Mouse (Mus musculus) intestine, embryonic 15.5 days (tissue): ENCODE data around the gene Cyp2a22. TPM values are rescaled to one million over a fixed set of nuclear protein-coding genes. Genes with fewer than 3 reads are reported as not detected.
"Not testable (repeated sequence)": the region's sequence is repeated elsewhere in the genome, so short reads cannot be mapped to it uniquely, and the experiment has no call there.

Experiments
- ATAC-seq: fragments of 200-750 bp; cut with Nextera tagmentation; 2 replicates; pipeline ENCODE4 v1.8.0; 2017; ENCODE audit warnings: moderate TSS enrichment, moderate library complexity
- H3K27ac ChIP-seq: fragments of 300-500 bp; sonication (generic); 2 replicates; pipeline ENCODE4 v1.5.1; 2015; ENCODE audit warnings: mild to moderate bottlenecking, inconsistent platforms
- H3K27me3 ChIP-seq: fragments of 300-500 bp; sonication (generic); replicated peaks from 2 replicates; pipeline ENCODE4 v1.6.1; 2015; ENCODE audit warnings: inconsistent platforms
- H3K36me3 ChIP-seq: fragments of 300-500 bp; sonication (generic); 2 replicates; pipeline ENCODE4 v1.6.1; 2015; ENCODE audit warnings: inconsistent platforms
- H3K4me1 ChIP-seq: fragments of 300-500 bp; sonication (generic); replicated peaks from 2 replicates; pipeline ENCODE4 v1.6.1; 2015; ENCODE audit warnings: inconsistent platforms
- H3K4me2 ChIP-seq: fragments of 300-500 bp; sonication (generic); replicated peaks from 2 replicates; pipeline ENCODE4 v1.6.1; 2015; ENCODE audit warnings: mild to moderate bottlenecking, inconsistent platforms
- H3K4me3 ChIP-seq: fragments of 300-500 bp; sonication (generic); replicated peaks from 2 replicates; pipeline ENCODE4 v1.5.1; 2015; ENCODE audit warnings: inconsistent platforms
- H3K9ac ChIP-seq: fragments of 300-500 bp; sonication (generic); 2 replicates; pipeline ENCODE4 v1.6.1; 2015; ENCODE audit warnings: inconsistent platforms
- H3K9me3 ChIP-seq: fragments of 300-500 bp; sonication (generic); 2 replicates; pipeline ENCODE4 v1.6.1; 2016; ENCODE audit warnings: inconsistent platforms
- WGBS: fragments of 180-500 bp; shearing (Covaris S2); methylation state at CpG from one replicate; pipeline ENCODE4 v1.1.7; 2015; 5-methylcytosine and 5-hydroxymethylcytosine counted together
- polyA plus RNA-seq: library from polyadenylated mRNA; unstranded; fragments of >200 nt; fragmentation: Nextera tagmentation; extraction: Ambion mirVana; gene quantifications from 2 replicates; pipeline ENCODE4 v1.2.1, GENCODE M21; 2015

Gene Cyp2a22
- not detected in 2 replicates for polyA plus RNA-seq

GRCm38 (mm10) chr7:26939262-26939661 is at the start of gene Cyp2a22:
Gene Cyp2a22 (minus strand): TSS chr7:26939384.
- WGBS: 76% methylated on average over 4 of the region's 4 CpGs
- no peak within 1 kb of the TSS for H3K27ac ChIP-seq
- no peak within 1 kb of the TSS for H3K4me2 ChIP-seq
- no peak within 1 kb of the TSS for H3K4me3 ChIP-seq
- no peaks in the 10 kb centered on the region for H3K36me3 ChIP-seq
- no peaks in the 10 kb centered on the region for H3K27me3 ChIP-seq
- H3K4me1 ChIP-seq: no peaks in the 10 kb centered on the region
- ATAC-seq: no peak
- H3K9me3 ChIP-seq: no peaks in the 10 kb centered on the region
- H3K9ac ChIP-seq: no peak within 1 kb of the TSS

DNA sequence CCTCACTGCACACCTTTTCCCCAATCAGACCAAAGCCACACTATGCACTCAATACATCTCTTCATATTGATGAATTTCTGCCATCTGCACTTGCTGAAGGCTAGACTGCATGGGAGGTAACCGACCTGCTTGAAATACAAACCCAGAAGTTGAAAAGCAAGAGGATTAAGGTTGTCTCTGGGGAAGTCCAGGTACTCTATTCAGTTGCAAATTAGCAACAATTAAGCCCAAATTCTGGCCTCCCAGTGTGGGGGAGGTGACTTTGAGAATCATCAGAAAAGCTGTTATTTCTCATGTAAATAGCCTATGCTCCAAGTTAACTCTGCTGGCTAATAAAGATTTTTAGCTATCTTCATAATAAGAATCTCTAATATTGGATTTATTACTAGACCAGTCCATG is 44.0 kb upstream of the Cyp2a22 start:
- H3K27me3 ChIP-seq, H3K9me3 ChIP-seq, H3K27ac ChIP-seq, ATAC-seq, H3K4me1 ChIP-seq, H3K36me3 ChIP-seq, H3K4me3 ChIP-seq, H3K4me2 ChIP-seq, H3K9ac ChIP-seq: not testable (repeated sequence)
- 35% methylated on average over 1 of the region's 1 CpGs for WGBS

DNA sequence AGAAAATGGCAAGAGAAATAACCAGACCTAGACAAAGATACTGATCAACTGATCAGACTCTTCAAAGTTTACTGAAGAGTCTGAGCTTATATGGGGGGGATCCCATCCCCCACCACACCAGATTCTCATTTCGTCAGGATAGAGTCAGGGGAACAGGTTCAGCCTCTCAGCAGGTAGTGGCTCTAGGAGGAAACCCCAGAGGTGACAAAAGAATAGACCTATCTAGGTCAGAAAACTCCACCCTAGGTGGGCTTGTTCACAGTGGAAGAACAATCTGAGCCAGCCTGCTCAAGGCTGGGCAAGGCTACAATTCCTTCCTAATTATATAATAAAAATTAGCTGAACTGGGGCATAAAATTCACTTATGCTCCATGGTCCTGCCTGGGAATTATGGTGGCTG is 43.4 kb upstream of the Cyp2a22 start:
- no peak overlapping the region for H3K4me2 ChIP-seq
- no peaks in the 10 kb centered on the region for H3K4me1 ChIP-seq
- no peak overlapping the region for H3K4me3 ChIP-seq
- no peak overlapping the region for H3K27ac ChIP-seq
- 30% methylated on average over 1 of the region's 1 CpGs for WGBS
- H3K27me3 ChIP-seq: no peaks in the 10 kb centered on the region
- no peaks in the 10 kb centered on the region for H3K9me3 ChIP-seq
- no peaks in the 10 kb centered on the region for H3K36me3 ChIP-seq
- no peak overlapping the region for H3K9ac ChIP-seq
- no peak for ATAC-seq

- not testable (repeated sequence) for ATAC-seq, H3K4me3 ChIP-seq, H3K4me1 ChIP-seq, H3K9me3 ChIP-seq, H3K27me3 ChIP-seq, H3K36me3 ChIP-seq, H3K4me2 ChIP-seq, H3K27ac ChIP-seq, H3K9ac ChIP-seq
- 77% methylated on average over 1 of the region's 1 CpGs for WGBS
Observed at GRCm38 (mm10) chr7:26981937-26982336, 42.8 kb upstream of the Cyp2a22 start.

DNA sequence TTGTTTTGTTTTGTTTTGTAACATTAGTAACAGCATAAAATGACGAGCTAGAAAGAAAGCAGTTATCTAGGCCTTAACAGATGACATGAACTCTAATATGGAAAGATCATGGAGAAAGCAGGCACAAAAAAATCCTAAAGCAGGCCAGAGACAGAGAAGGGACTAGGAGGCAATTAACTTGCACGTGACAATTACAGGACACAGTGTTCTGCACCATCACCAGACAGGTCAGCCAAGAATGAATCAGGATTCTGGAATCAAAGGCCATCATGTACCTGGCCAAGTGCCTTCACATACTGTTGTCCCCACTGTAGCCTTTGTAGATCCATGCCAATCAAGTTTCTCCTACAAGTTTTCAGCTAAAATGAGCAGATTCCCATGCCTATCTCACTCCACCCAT is 42.3 kb upstream of the Cyp2a22 start:
- H3K27ac ChIP-seq, ATAC-seq, H3K36me3 ChIP-seq, H3K9me3 ChIP-seq, H3K4me2 ChIP-seq, H3K27me3 ChIP-seq, H3K9ac ChIP-seq, H3K4me3 ChIP-seq, H3K4me1 ChIP-seq: not testable (repeated sequence)
- WGBS: 72% methylated on average over 2 of the region's 2 CpGs

DNA sequence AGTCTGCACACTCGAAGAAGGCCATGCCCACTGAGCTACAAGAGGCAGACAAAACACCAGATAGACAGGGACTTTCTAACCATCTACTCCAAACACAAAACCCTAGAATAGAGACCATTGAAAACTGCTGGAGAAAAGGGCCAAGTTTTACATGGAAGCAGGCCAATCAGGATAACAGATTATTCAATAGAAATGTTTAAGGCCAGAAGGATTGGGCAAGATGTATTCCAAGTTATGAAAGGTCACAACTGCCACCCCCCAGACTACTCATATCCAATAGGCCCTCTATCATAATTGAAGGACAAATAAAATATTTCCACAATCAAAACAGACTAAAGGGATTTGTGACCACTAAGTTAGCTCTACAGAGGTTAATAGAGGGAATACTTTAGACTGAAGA is 23.2 kb upstream of the Cyp2a22 start:
- not testable (repeated sequence) for H3K27me3 ChIP-seq, H3K27ac ChIP-seq, H3K4me2 ChIP-seq, H3K4me1 ChIP-seq, H3K9me3 ChIP-seq, H3K36me3 ChIP-seq, H3K9ac ChIP-seq, H3K4me3 ChIP-seq, ATAC-seq
- WGBS: 67% methylated on average over 1 of the region's 1 CpGs

DNA sequence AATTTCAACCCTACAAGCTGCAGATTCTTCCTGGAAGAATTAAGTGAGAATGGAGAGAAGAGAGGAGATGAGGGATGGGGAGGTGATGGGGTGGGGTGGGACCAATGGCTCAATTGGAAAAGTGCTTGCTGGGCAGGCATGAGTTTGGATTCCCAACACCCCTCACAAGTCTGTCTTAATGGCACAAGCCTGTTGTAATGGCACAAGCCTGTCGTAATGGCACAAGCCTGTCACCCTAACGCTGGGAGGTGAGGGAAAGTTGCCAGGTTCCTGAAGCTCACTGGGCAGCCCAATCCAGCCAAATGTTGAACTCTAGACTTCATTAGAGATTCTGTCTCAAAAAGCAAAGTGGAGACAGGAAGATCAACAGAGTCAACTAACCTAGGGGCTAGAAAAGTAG is 14.1 kb upstream of the Cyp2a22 start:
- 87% methylated on average over 2 of the region's 2 CpGs for WGBS

DNA sequence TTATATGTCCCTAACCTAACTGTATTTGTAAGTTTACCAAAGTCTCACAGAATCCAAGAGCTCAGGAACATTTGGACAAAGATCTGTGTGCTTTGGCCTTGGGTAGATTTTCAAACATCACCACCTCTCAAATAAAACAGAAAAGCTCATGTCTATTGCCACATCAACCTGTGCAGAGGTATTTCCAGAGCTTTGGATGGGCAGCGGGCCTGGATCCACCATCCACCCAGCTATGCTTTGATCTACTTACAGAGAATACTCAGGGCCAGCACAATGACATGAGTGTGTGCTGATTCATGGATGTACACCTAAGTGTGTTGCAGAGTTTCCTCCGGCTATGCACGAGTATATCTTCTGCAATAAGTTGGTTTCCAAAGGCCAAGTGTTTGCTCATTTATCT is 13.5 kb upstream of the Cyp2a22 start:
- not testable (repeated sequence) for ATAC-seq, H3K27ac ChIP-seq, H3K36me3 ChIP-seq, H3K9ac ChIP-seq, H3K27me3 ChIP-seq, H3K4me3 ChIP-seq, H3K4me2 ChIP-seq, H3K9me3 ChIP-seq, H3K4me1 ChIP-seq
- WGBS: 81% methylated on average over 3 of the region's 3 CpGs

More for the DNA sequence above, 14.1 kb upstream of the Cyp2a22 start:
- H3K36me3 ChIP-seq, H3K27me3 ChIP-seq, H3K4me2 ChIP-seq, H3K4me1 ChIP-seq, ATAC-seq, H3K4me3 ChIP-seq, H3K9ac ChIP-seq, H3K9me3 ChIP-seq, H3K27ac ChIP-seq: not testable (repeated sequence)

- 47% methylated on average over 2 of the region's 2 CpGs for WGBS
- H3K27ac ChIP-seq, H3K4me1 ChIP-seq, H3K4me2 ChIP-seq, H3K9me3 ChIP-seq, H3K27me3 ChIP-seq, ATAC-seq, H3K9ac ChIP-seq, H3K4me3 ChIP-seq, H3K36me3 ChIP-seq: not testable (repeated sequence)
Observed at GRCm38 (mm10) chr7:26941320-26941925, 2.2 kb upstream of the Cyp2a22 start.

- not testable (repeated sequence) for H3K4me3 ChIP-seq, H3K9ac ChIP-seq, H3K4me2 ChIP-seq, H3K27me3 ChIP-seq, H3K36me3 ChIP-seq, H3K27ac ChIP-seq, H3K4me1 ChIP-seq, H3K9me3 ChIP-seq, ATAC-seq
- 67% methylated on average over 2 of the region's 2 CpGs for WGBS
Observed at GRCm38 (mm10) chr7:26917114-26917513, 22.1 kb downstream of the Cyp2a22 start.

Other genes starting within 250 kb of the Cyp2a22 start
- not detected in 2 replicates for gene Cyp2b19, start 182.2 kb downstream of the Cyp2a22 start, polyA plus RNA-seq
- not detected in 2 replicates for gene Cyp2g1, start 130.5 kb downstream of the Cyp2a22 start, polyA plus RNA-seq
- not detected in 2 replicates for gene Cyp2a5, start 104.1 kb downstream of the Cyp2a22 start, polyA plus RNA-seq
- not detected in 2 replicates for gene Cyp2a12, start 89.7 kb upstream of the Cyp2a22 start, polyA plus RNA-seq
- gene Cyp2f2, start 180.5 kb upstream of the Cyp2a22 start, polyA plus RNA-seq: 0.09 and 0.13 TPM in 2 replicates
- 0.09 and 0.16 TPM in 2 replicates for gene Cyp2t4, start 214.3 kb upstream of the Cyp2a22 start, polyA plus RNA-seq
- gene Egln2, start 227.4 kb upstream of the Cyp2a22 start, polyA plus RNA-seq: 68.1 and 73.0 TPM in 2 replicates
- gene Rab4b, start 239.5 kb upstream of the Cyp2a22 start, polyA plus RNA-seq: 65.4 and 66.3 TPM in 2 replicates
- not detected in 2 replicates for gene Gm21983, start 241.7 kb upstream of the Cyp2a22 start, polyA plus RNA-seq
- gene Mia, start 241.8 kb upstream of the Cyp2a22 start, polyA plus RNA-seq: 6.4 and 9.4 TPM in 2 replicates